Mouse (Mus musculus) MEL (cell line): ENCODE measurements at regions not wholly inside any gene's neighbourhood (a gene's known extent, or its start where the extent isn't known, plus 50 kb on each side); places are given as distances from the start of the nearest gene placed in this dataset.

Experiments used
- DNase-seq: peaks from one replicate; pipeline ENCODE4 v3.0.0; 2011; ENCODE audit warnings: low read depth, low spot score
- H3K27ac ChIP-seq: 2 replicates; pipeline ENCODE4 v1.5.1; 2012; ENCODE audit warnings: low read depth, mild to moderate bottlenecking, control low read depth, low read length, moderate library complexity; ENCODE audit not compliant: control insufficient read depth
- H3K27me3 ChIP-seq, 2 experiments: fragments of 150-350 bp in 1 of 2; sonication (generic) in 1 of 2; 2 replicates each; pipeline ENCODE4 v1.6.1; 2012; ENCODE audit warnings: low read length in 2 of 2, mild to moderate bottlenecking in 2 of 2, improper control_type of control experiment in 1 of 2, moderate library complexity in 1 of 2; ENCODE audit not compliant: insufficient read depth in 2 of 2, control insufficient read depth in 1 of 2
- H3K36me3 ChIP-seq, 2 experiments: 2 replicates each; pipeline ENCODE4 v1.6.1; 2012 to 2014; ENCODE audit warnings: low read length in 2 of 2, improper control_type of control experiment in 1 of 2, inconsistent platforms in 1 of 2, mild to moderate bottlenecking in 1 of 2; ENCODE audit not compliant: insufficient read depth in 2 of 2, control insufficient read depth in 1 of 2
- H3K4me1 ChIP-seq, 2 experiments: fragments of 150-350 bp in 1 of 2; sonication (generic) in 1 of 2; 2 replicates each; pipeline ENCODE4 v1.6.1; 2012; ENCODE audit warnings: low read length in 2 of 2, improper control_type of control experiment in 1 of 2, mild to moderate bottlenecking in 1 of 2; ENCODE audit not compliant: insufficient read depth in 2 of 2, control insufficient read depth in 1 of 2
- H3K4me3 ChIP-seq, 2 experiments: fragments of 150-350 bp in 1 of 2; sonication (generic) in 1 of 2; 2 replicates each; pipeline ENCODE4 v1.5.1; 2012; ENCODE audit warnings: low read depth in 2 of 2, low read length in 2 of 2, mild to moderate bottlenecking in 2 of 2, moderate library complexity in 2 of 2, control low read depth in 1 of 2, improper control_type of control experiment in 1 of 2; ENCODE audit not compliant: control insufficient read depth in 1 of 2, insufficient read depth in 1 of 2
- H3K79me2 ChIP-seq: 2 replicates; pipeline ENCODE4 v1.6.1; 2012; ENCODE audit warnings: mild to moderate bottlenecking, low read length, moderate library complexity; ENCODE audit not compliant: control insufficient read depth, poor library complexity, insufficient read depth
- H3K9ac ChIP-seq: 2 replicates; pipeline ENCODE4 v1.6.1; 2012; ENCODE audit warnings: low read depth, mild to moderate bottlenecking, control low read depth, low read length, moderate library complexity; ENCODE audit not compliant: control insufficient read depth, poor library complexity, severe bottlenecking
- H3K9me3 ChIP-seq: fragments of 150-350 bp; sonication (generic); replicated peaks from 2 replicates; pipeline ENCODE4 v1.6.1; 2012; ENCODE audit warnings: mild to moderate bottlenecking, low read length, improper control_type of control experiment, moderate library complexity; ENCODE audit not compliant: insufficient read depth
- CHD1 ChIP-seq: IDR thresholded peaks from 2 replicates; pipeline ENCODE4 v1.6.1; 2012; ENCODE audit warnings: low read depth, mild to moderate bottlenecking, inconsistent platforms, low read length, improper control_type of control experiment
- CHD2 ChIP-seq: IDR thresholded peaks from 2 replicates; pipeline ENCODE4 v1.6.1; 2011; ENCODE audit warnings: low read length, improper control_type of control experiment
- E2F4 ChIP-seq: IDR thresholded peaks from 2 replicates; pipeline ENCODE4 v1.6.1; 2011; ENCODE audit warnings: low read depth, low read length, improper control_type of control experiment, borderline replicate concordance
- EP300 ChIP-seq, 2 experiments: IDR thresholded peaks; 2 replicates each; pipeline ENCODE4 v1.6.1; 2011; ENCODE audit warnings: improper control_type of control experiment in 2 of 2, low read length in 2 of 2, low read depth in 1 of 2, mild to moderate bottlenecking in 1 of 2
- ETS1 ChIP-seq: IDR thresholded peaks from 2 replicates; pipeline ENCODE4 v1.6.1; 2012; ENCODE audit warnings: low read depth, mild to moderate bottlenecking, inconsistent platforms, low read length, improper control_type of control experiment, moderate library complexity
- HCFC1 ChIP-seq: IDR thresholded peaks from 2 replicates; pipeline ENCODE4 v1.6.1; 2012; ENCODE audit warnings: low read depth, mild to moderate bottlenecking, inconsistent platforms, low read length, improper control_type of control experiment, moderate library complexity
- MAZ ChIP-seq: IDR thresholded peaks from 2 replicates; pipeline ENCODE4 v1.6.1; 2012; ENCODE audit warnings: low read depth, mild to moderate bottlenecking, inconsistent platforms, low read length, improper control_type of control experiment
- MXI1 ChIP-seq: IDR thresholded peaks from 2 replicates; pipeline ENCODE4 v1.6.1; 2011; ENCODE audit warnings: mild to moderate bottlenecking, low read depth, low read length, improper control_type of control experiment
- NELFE ChIP-seq: IDR thresholded peaks from 2 replicates; pipeline ENCODE4 v1.6.1; 2011; ENCODE audit warnings: low read depth, low read length, improper control_type of control experiment
- NRF1 ChIP-seq: IDR thresholded peaks from 2 replicates; pipeline ENCODE4 v1.6.1; 2014; ENCODE audit warnings: low read depth, mild to moderate bottlenecking, inconsistent platforms, low read length, improper control_type of control experiment, moderate library complexity; ENCODE audit not compliant: poor library complexity, insufficient read depth, severe bottlenecking
- POLR2A ChIP-seq, 2 experiments: IDR thresholded peaks; 2 replicates each; pipeline ENCODE4 v1.6.1; 2011 to 2012; ENCODE audit warnings: low read length in 2 of 2, mild to moderate bottlenecking in 2 of 2, control low read depth in 1 of 2, improper control_type of control experiment in 1 of 2, low read depth in 1 of 2, moderate library complexity in 1 of 2; ENCODE audit not compliant: control insufficient read depth in 1 of 2, insufficient read depth in 1 of 2, poor library complexity in 1 of 2
- RAD21 ChIP-seq: IDR thresholded peaks from 2 replicates; pipeline ENCODE4 v1.6.1; 2011; ENCODE audit warnings: mild to moderate bottlenecking, low read depth, low read length, improper control_type of control experiment
- RCOR1 ChIP-seq: IDR thresholded peaks from 2 replicates; pipeline ENCODE4 v1.6.1; 2012; ENCODE audit warnings: low read depth, mild to moderate bottlenecking, inconsistent platforms, low read length, improper control_type of control experiment
- TAL1 ChIP-seq: IDR thresholded peaks from 2 replicates; pipeline ENCODE4 v1.6.1; 2012; ENCODE audit warnings: mild to moderate bottlenecking, inconsistent platforms, low read length, moderate library complexity, mixed read lengths
- TBP ChIP-seq: IDR thresholded peaks from 2 replicates; pipeline ENCODE4 v1.8.0; 2011; ENCODE audit warnings: low read depth, low read length, improper control_type of control experiment
- UBTF ChIP-seq: IDR thresholded peaks from 2 replicates; pipeline ENCODE4 v1.6.1; 2012; ENCODE audit warnings: low read depth, mild to moderate bottlenecking, inconsistent platforms, low read length, improper control_type of control experiment, moderate library complexity, borderline replicate concordance; ENCODE audit not compliant: insufficient read depth
- USF1 ChIP-seq: IDR thresholded peaks from 2 replicates; pipeline ENCODE4 v1.6.1; 2014; ENCODE audit warnings: low read depth, mild to moderate bottlenecking, inconsistent platforms, low read length, improper control_type of control experiment, moderate library complexity
- ZMIZ1 ChIP-seq: IDR thresholded peaks from 2 replicates; pipeline ENCODE4 v1.6.1; 2012; ENCODE audit warnings: low read depth, mild to moderate bottlenecking, inconsistent platforms, low read length, improper control_type of control experiment, moderate library complexity
- ZNF384 ChIP-seq: IDR thresholded peaks from 2 replicates; pipeline ENCODE4 v1.6.1; 2012; ENCODE audit warnings: low read depth, mild to moderate bottlenecking, inconsistent platforms, low read length, improper control_type of control experiment

GRCm38 (mm10) chr8:8960221-8960620, 269.9 kb upstream of the Arglu1 start:
- Histone ChIP-seq H3K4me1 (no peaks in the 10 kb centered on the region), H3K9me3 (no peaks in the 10 kb centered on the region), H3K27me3 (no peaks in the 10 kb centered on the region), H3K9ac (no peak overlapping the region), H3K36me3 (no peaks in the 10 kb centered on the region), H3K4me3 (no peak overlapping the region), H3K79me2 (no peaks in the 10 kb centered on the region), H3K27ac (no peak overlapping the region)
- TF ChIP-seq ZNF384, result no peak
- TF ChIP-seq RCOR1, result no peak
- no peak for TF ChIP-seq E2F4
- TF ChIP-seq CHD1, result no peak
- no peak for TF ChIP-seq USF1
- no peak for TF ChIP-seq RAD21
- no peak for TF ChIP-seq TBP
- no peak for TF ChIP-seq UBTF
- TF ChIP-seq MAZ, result no peak
- no peak for TF ChIP-seq ETS1
- TF ChIP-seq HCFC1, result no peak
- TF ChIP-seq MXI1, result no peak
- TF ChIP-seq CHD2, result no peak
- no peak for DNase-seq

- Histone ChIP-seq H3K27ac (no peak overlapping the region), H3K9ac (no peak overlapping the region), H3K79me2 (no peaks in the 10 kb centered on the region), H3K9me3 (no peaks in the 10 kb centered on the region), H3K27me3 (no peaks in the 10 kb centered on the region), H3K4me3 (no peak overlapping the region), H3K4me1 (no peaks in the 10 kb centered on the region), H3K36me3 (no peaks in the 10 kb centered on the region)
- TF ChIP-seq ZNF384 (no peak), POLR2A (IDR thresholded peaks at IDR 0.05; ENCODE audit: control insufficient read depth in 1 of 2, insufficient read depth in 1 of 2, low read depth in 1 of 2, low read length in 2 of 2, poor library complexity in 1 of 2) (no peak), NELFE (no peak), NRF1 (no peak), CHD1 (no peak), USF1 (no peak), EP300 (IDR thresholded peaks at IDR 0.05; ENCODE audit: low read depth in 1 of 2, low read length in 2 of 2) (no peak), TAL1 (no peak), ZMIZ1 (no peak)
- no peak for DNase-seq
These were observed 269.4 kb upstream of the Arglu1 start for GRCm38 (mm10) chr8:8959787-8960093.
